Mouse (Mus musculus): ENCODE measurements around the gene Tldc2. TPM values are rescaled to one million over a fixed set of nuclear protein-coding genes. Genes with fewer than 3 reads are reported as not detected.

Tldc2 gene
- polyA plus RNA-seq, 1 experiment from 2014 or later = not detected

DNA sequence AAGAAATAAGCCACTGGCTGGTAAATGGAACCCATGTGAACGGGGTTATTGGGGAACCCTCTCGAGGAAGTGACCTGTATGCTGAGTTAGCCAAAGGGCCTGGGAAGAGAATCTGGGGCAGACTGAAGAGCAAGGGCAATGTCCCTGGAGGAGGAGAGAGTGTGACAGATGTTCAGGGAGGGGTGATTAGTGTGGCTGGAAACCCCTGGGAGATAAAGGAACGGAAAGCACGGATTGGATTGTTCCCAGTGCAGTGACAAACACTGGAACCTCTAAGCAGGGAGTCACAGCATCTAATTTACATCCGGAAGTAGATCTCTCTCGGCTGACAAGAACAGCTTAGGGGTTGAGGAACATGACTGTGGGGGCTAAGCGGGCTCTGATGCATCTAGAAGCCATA is 4.9 kb upstream of the Tldc2 start:
- H3K9me3 ChIP-seq (ENCODE audit: low read depth, low read length) = no peaks in the 10 kb centered on the region
- no peaks in the 10 kb centered on the region for H3K27me3 ChIP-seq (ENCODE audit: insufficient read depth, low read length)
- H3K4me3 ChIP-seq (ENCODE audit: low read depth, low read length) = no peak overlapping the region
- H3K9ac ChIP-seq = no peak overlapping the region
- H3K36me3 ChIP-seq (ENCODE audit: insufficient read depth) = peaks cover 2% of the 10 kb centered on the region; the same call in 1 of the 2 replicates
- 29% methylated on average over 7 of the region's 7 CpGs for WGBS
- no peak overlapping the region for H3K4me2 ChIP-seq
- ATAC-seq (ENCODE audit: insufficient read depth) = no peak
- H3K27ac ChIP-seq (ENCODE audit: low read depth) = no peak overlapping the region
- no peak for DNase-seq
- no peak for TF ChIP-seq CTCF (IDR thresholded peaks at IDR 0.05; ENCODE audit: low read depth)
- H3K4me1 ChIP-seq (ENCODE audit: insufficient read depth) = peaks cover 7% of the 10 kb centered on the region

DNA sequence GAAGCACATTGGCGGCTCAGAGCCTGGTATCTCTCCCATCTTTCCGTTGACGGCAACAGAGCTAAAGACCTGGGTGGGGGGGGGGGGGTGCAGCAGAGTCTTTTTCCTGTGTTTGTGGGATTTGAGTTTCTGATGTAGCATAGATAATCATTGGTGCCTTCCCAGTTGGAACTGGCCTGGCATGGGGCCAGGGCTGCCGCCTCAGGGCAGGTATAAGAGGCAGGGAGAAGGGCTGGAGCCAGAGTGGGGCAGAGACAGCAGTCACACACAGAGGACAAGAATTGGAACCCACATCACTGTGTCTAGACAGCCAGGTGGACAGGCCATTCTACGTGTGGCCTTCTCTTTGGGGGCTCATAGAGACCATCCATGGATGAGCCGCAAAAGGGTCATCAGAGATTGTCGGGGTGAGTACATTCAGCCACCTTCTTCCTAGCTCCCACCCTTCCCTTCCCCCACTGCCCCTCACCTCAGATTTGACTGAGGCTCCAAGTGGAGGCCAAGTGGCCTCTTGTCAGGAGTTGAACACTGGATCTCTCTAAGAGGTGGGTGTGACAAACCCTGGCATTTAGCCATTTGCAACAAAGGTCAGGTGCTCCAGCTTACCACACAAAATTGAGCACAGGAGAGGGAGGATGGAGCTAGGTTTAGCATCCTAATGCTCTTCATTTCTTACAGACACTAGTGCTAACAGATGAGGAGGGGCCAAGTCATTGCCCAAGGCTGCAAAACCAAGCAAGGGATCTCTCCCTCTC is 1.8 kb upstream of the Tldc2 start:
- H3K27me3 ChIP-seq (ENCODE audit: insufficient read depth, low read length) = no peaks in the 10 kb centered on the region
- H3K4me3 ChIP-seq (ENCODE audit: low read depth, low read length) = no peak overlapping the region
- ATAC-seq (ENCODE audit: insufficient read depth) = no peak
- DNase-seq = no peak
- 77% methylated on average over 7 of the region's 7 CpGs for WGBS
- TF ChIP-seq CTCF (IDR thresholded peaks at IDR 0.05; ENCODE audit: low read depth) = no peak
- H3K27ac ChIP-seq (ENCODE audit: low read depth) = no peak overlapping the region
- H3K4me1 ChIP-seq (ENCODE audit: insufficient read depth) = peaks cover 5% of the 10 kb centered on the region; the same call in 1 of the 2 replicates
- no peaks in the 10 kb centered on the region for H3K36me3 ChIP-seq (ENCODE audit: insufficient read depth)
- H3K4me2 ChIP-seq = no peak overlapping the region
- no peaks in the 10 kb centered on the region for H3K9me3 ChIP-seq (ENCODE audit: low read depth, low read length)
- no peak overlapping the region for H3K9ac ChIP-seq

DNA sequence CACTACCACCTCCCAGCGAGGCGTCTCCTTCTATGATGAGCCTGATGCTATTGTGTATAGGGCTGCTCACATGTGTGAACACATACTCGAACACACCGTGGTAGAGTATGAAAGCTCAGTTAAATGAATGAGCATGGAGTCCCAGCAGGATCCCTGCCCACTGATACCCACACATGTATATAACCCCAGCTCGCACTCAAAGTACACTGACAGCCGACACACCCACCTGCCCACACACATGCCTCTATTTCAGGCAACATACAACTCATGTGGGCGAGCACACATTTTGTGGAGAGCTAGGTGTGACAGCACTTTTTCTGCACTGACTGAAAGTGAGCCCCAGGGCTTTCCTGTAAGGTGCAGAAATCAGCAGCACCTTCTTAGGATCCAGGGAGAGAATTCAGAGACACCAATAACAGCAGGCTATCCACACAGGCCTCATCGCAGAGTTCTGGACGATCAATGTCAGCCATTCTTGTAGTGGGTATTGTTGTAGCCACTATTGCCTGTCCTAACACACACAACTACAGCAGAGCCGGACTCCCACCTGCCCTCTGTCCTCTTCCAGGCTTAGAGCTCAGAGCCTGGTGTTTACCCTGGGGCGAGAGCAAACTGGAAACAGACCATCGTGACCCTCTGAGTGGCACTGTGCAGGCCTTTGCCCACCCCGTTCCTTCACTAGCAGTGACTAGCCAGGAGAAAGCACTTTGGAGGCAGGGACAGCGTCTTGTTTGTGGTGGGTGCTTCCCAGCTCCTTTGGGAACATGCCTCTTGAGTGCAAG is 872 bp downstream of the Tldc2 start:
- TF ChIP-seq CTCF (IDR thresholded peaks at IDR 0.05; ENCODE audit: low read depth) = no peak
- Histone ChIP-seq H3K9me3 (ENCODE audit: low read depth, low read length) (no peaks in the 10 kb centered on the region), H3K4me1 (ENCODE audit: insufficient read depth) (no peaks in the 10 kb centered on the region), H3K27me3 (ENCODE audit: insufficient read depth, low read length) (no peaks in the 10 kb centered on the region), H3K27ac (ENCODE audit: low read depth) (no peak overlapping the region), H3K4me2 (no peak overlapping the region), H3K36me3 (ENCODE audit: insufficient read depth) (no peaks in the 10 kb centered on the region), H3K4me3 (ENCODE audit: low read depth, low read length) (no peak overlapping the region), H3K9ac (no peak overlapping the region)
- ATAC-seq (ENCODE audit: insufficient read depth) (no peak), DNase-seq (no peak)
- WGBS = 73% methylated on average over 14 of the region's 14 CpGs

DNA sequence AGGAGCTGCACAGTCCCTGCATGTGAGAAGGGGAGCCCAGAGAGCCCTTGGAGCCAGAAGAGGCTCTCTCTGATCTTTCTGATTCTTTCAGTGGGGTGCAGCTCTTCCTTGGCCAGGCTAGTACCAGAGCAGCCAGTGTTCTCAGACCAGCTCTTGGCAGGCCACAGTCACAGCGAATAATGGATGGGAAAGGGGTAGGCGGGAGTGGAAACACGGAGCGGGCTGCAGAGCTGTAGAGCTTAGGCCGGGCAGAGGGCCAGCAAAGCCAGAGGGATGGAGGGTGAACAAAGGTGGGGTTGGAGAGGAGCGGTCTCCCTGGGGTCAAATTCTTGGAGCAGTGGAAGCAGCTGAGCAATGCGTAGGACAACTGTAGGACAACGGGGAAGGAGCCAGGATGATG is 5.2 kb downstream of the Tldc2 start:
- peak; percentile 74 for DNase-seq
- H3K27ac ChIP-seq (ENCODE audit: low read depth) = no peak overlapping the region

DNA sequence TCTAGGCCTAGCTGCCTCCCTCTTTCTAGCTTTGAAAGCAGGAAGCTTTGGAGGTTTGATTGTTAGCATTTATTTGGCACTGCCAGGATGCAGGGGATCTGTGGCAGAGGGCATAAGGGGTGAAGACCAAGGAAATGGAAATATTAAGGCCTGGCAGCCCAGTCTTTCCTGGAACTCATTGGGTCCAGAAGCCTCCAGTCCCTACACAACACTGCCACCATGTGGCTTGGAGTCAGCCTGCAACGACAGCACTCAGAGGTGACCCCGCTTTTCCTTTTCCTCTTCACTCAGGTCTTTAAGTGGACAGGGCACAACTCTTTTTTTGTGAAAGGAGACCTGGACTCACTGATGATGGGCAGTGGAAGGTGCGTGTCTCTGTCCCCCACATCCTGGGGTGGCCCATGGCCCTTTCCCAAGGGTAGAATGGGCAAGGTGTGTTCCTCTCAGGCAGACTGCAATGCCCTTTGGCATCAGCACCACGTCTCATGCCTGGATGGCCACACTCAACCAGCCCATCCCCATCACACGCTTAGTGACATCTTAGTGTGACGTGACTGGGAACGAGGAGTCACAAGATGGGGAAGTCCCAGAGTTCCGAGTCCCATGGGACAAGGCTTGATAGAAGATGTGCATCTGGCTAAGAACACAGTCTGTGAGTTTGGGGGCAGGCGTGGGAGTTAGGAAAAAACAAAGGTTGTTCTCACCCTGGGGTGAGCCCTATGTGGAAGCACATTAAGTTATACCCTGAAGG is 8.3 kb downstream of the Tldc2 start:
- peak; percentile 31 for ATAC-seq (ENCODE audit: insufficient read depth)
- peaks cover 23% of the 10 kb centered on the region; the same call in 1 of the 2 replicates for H3K36me3 ChIP-seq (ENCODE audit: insufficient read depth)
- H3K27ac ChIP-seq (ENCODE audit: low read depth) = no peak overlapping the region
- DNase-seq = peak; percentile 91
- no peaks in the 10 kb centered on the region for H3K27me3 ChIP-seq (ENCODE audit: insufficient read depth, low read length)
- H3K4me1 ChIP-seq (ENCODE audit: insufficient read depth) = no peaks in the 10 kb centered on the region
- no peaks in the 10 kb centered on the region for H3K9me3 ChIP-seq (ENCODE audit: low read depth, low read length)
- H3K4me3 ChIP-seq (ENCODE audit: low read depth, low read length) = no peak overlapping the region
- H3K4me2 ChIP-seq = no peak overlapping the region
- no peak overlapping the region for H3K9ac ChIP-seq
- 54% methylated on average over 9 of the region's 9 CpGs for WGBS
- TF ChIP-seq CTCF (IDR thresholded peaks at IDR 0.05; ENCODE audit: low read depth) = peak; percentile 95

More for the DNA sequence above, 5.2 kb downstream of the Tldc2 start:
- no peak overlapping the region for H3K4me2 ChIP-seq
- H3K36me3 ChIP-seq (ENCODE audit: insufficient read depth) = no peaks in the 10 kb centered on the region
- TF ChIP-seq CTCF (IDR thresholded peaks at IDR 0.05; ENCODE audit: low read depth) = no peak
- no peak overlapping the region for H3K4me3 ChIP-seq (ENCODE audit: low read depth, low read length)
- no peaks in the 10 kb centered on the region for H3K9me3 ChIP-seq (ENCODE audit: low read depth, low read length)
- H3K9ac ChIP-seq = no peak overlapping the region
- ATAC-seq (ENCODE audit: insufficient read depth) = peak; percentile 61
- no peaks in the 10 kb centered on the region for H3K4me1 ChIP-seq (ENCODE audit: insufficient read depth)
- WGBS = 13% methylated on average over 8 of the region's 8 CpGs
- H3K27me3 ChIP-seq (ENCODE audit: insufficient read depth, low read length) = no peaks in the 10 kb centered on the region

DNA sequence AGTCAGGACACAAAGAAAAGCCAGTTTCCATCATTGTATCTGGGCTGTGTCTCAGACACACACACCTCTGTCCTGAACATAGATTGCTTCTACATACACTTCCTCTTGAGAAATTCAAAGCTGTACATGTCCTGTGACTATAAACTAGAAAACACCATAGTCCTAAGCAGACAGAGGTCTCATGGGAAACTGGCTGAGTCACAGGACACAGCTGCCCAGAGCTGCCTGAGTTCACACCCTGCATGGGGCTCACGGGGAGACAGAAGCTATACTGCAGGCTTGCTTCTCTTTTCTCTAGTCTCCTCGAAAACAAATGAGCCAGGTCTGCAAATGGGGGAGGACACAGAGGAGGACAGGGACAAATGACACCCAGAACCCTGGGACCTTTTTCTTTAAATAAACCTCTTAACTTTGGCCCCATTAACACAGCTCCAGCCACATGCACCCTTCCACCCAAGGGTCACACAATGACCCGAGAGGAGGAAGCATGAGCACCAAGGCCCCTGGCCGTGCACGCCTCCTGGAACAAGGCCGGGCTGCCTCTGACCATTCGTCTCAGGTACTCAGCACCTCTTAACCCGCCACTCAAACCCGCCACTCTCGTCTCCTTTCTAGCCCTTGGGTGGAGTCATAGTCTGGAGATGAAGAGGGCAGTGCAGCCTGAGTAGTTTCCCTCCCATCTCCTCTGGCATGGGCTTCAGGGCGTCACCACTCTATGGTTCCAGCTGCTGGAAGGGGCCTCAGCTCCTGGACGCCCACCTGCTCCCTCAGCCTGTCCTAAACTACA is 12.9 kb downstream of the Tldc2 start:
- DNase-seq (no peak), ATAC-seq (ENCODE audit: insufficient read depth) (no peak)
- TF ChIP-seq CTCF (IDR thresholded peaks at IDR 0.05; ENCODE audit: low read depth) = no peak
- H3K4me2 ChIP-seq = no peak overlapping the region
- H3K36me3 ChIP-seq (ENCODE audit: insufficient read depth) = peaks cover 50% of the 10 kb centered on the region
- H3K27me3 ChIP-seq (ENCODE audit: insufficient read depth, low read length) = no peaks in the 10 kb centered on the region
- no peaks in the 10 kb centered on the region for H3K9me3 ChIP-seq (ENCODE audit: low read depth, low read length)
- no peak overlapping the region for H3K27ac ChIP-seq (ENCODE audit: low read depth)
- no peak overlapping the region for H3K9ac ChIP-seq
- 65% methylated on average over 12 of the region's 12 CpGs for WGBS
- no peak overlapping the region for H3K4me3 ChIP-seq (ENCODE audit: low read depth, low read length)
- H3K4me1 ChIP-seq (ENCODE audit: insufficient read depth) = no peaks in the 10 kb centered on the region
